Mouse (Mus musculus) forebrain, embryonic 10.5 days (tissue): ENCODE data around the gene Xrcc4. TPM values are rescaled to one million over a fixed set of nuclear protein-coding genes. Genes with fewer than 3 reads are reported as not detected.
A peak's percentile ranks its signal among the peaks of the same experiment; 100 is the strongest.
"Not testable (repeated sequence)": the region's sequence is repeated elsewhere in the genome, so short reads cannot be mapped to it uniquely, and the experiment has no call there.

Source experiments
- DNase-seq: peaks from one replicate; pipeline ENCODE4 v3.0.0-alpha.2; 2017; ENCODE audit warnings: low spot score; ENCODE audit errors: extremely low spot score
- H3K27ac ChIP-seq: fragments of 300-500 bp; sonication (generic); 2 replicates; pipeline ENCODE4 v1.5.1; 2016; ENCODE audit warnings: mild to moderate bottlenecking
- H3K27me3 ChIP-seq: fragments of 300-500 bp; sonication (generic); 2 replicates; pipeline ENCODE4 v1.6.1; 2016; ENCODE audit warnings: mild to moderate bottlenecking; ENCODE audit not compliant: poor library complexity, severe bottlenecking
- H3K36me3 ChIP-seq: fragments of 300-500 bp; sonication (generic); replicated peaks from 2 replicates; pipeline ENCODE4 v1.6.1; 2016; ENCODE audit warnings: mild to moderate bottlenecking, moderate library complexity
- H3K4me1 ChIP-seq: fragments of 300-500 bp; sonication (generic); 2 replicates; pipeline ENCODE4 v1.6.1; 2016
- H3K4me3 ChIP-seq: fragments of 300-500 bp; sonication (generic); 2 replicates; pipeline ENCODE4 v1.5.1; 2016; ENCODE audit warnings: mild to moderate bottlenecking, moderate library complexity
- H3K9me3 ChIP-seq: fragments of 300-500 bp; sonication (generic); 2 replicates; pipeline ENCODE4 v1.6.1; 2016; ENCODE audit warnings: mild to moderate bottlenecking, moderate library complexity
- WGBS: fragments of 180-500 bp; shearing (Covaris S2); methylation state at CpG from one replicate; pipeline ENCODE4 v1.1.7; 2016; 5-methylcytosine and 5-hydroxymethylcytosine counted together
- polyA plus RNA-seq: library from polyadenylated mRNA; unstranded; fragments of >200 nt; fragmentation: Nextera tagmentation; extraction: Ambion mirVana; gene quantifications from 2 replicates; pipeline ENCODE4 v1.2.1, GENCODE M21; 2016

Gene Xrcc4
- polyA plus RNA-seq, 1 experiment from 2014 or later: 9.5 TPM

- Histone ChIP-seq H3K4me3 (no peak overlapping the region), H3K27me3 (no peaks in the 10 kb centered on the region), H3K9me3 (no peaks in the 10 kb centered on the region), H3K27ac (peak overlapping the region; percentile 58; the same call in 1 of the 2 replicates), H3K36me3 (no peaks in the 10 kb centered on the region), H3K4me1 (peaks cover 25% of the 10 kb centered on the region)
- WGBS: 61% methylated on average over 7 of the region's 7 CpGs
- peak; percentile 56 for DNase-seq
These were observed 310.0 kb downstream of the Xrcc4 start for GRCm38 (mm10) chr13:89779208-89779911.

GRCm38 (mm10) chr13:89777764-89778163 lies 311.6 kb downstream of the Xrcc4 start:
- Histone ChIP-seq H3K4me1 (peaks cover 25% of the 10 kb centered on the region), H3K27me3 (no peaks in the 10 kb centered on the region), H3K9me3 (no peaks in the 10 kb centered on the region), H3K4me3 (no peak overlapping the region), H3K27ac (no peak overlapping the region), H3K36me3 (no peaks in the 10 kb centered on the region)
- DNase-seq: no peak
- 50% methylated on average over 1 of the region's 1 CpGs for WGBS

- no peaks in the 10 kb centered on the region for H3K9me3 ChIP-seq
- no peaks in the 10 kb centered on the region for H3K36me3 ChIP-seq
- H3K4me1 ChIP-seq: peaks cover 25% of the 10 kb centered on the region
- H3K27ac ChIP-seq: no peak overlapping the region
- no peaks in the 10 kb centered on the region for H3K27me3 ChIP-seq
- 82% methylated on average over 1 of the region's 1 CpGs for WGBS
- H3K4me3 ChIP-seq: no peak overlapping the region
- no peak for DNase-seq
These were observed 312.3 kb downstream of the Xrcc4 start for GRCm38 (mm10) chr13:89777146-89777545.

- H3K27me3 ChIP-seq: no peaks in the 10 kb centered on the region
- no peak overlapping the region for H3K4me3 ChIP-seq
- H3K36me3 ChIP-seq: no peaks in the 10 kb centered on the region
- H3K27ac ChIP-seq: no peak overlapping the region
- 0 out of 2 replicates have a peak, but pooled peaks cover 2% of the 10 kb centered on the region for H3K9me3 ChIP-seq
- no peak for DNase-seq
- 88% methylated on average over 1 of the region's 1 CpGs for WGBS
- no peaks in the 10 kb centered on the region for H3K4me1 ChIP-seq
These were observed 322.9 kb downstream of the Xrcc4 start for GRCm38 (mm10) chr13:89766551-89766950.

GRCm38 (mm10) chr13:89765966-89766365 lies 323.4 kb downstream of the Xrcc4 start:
- Histone ChIP-seq H3K4me1 (no peaks in the 10 kb centered on the region), H3K36me3 (no peaks in the 10 kb centered on the region), H3K4me3 (no peak overlapping the region), H3K27ac (no peak overlapping the region), H3K9me3 (0 out of 2 replicates have a peak, but pooled peaks cover 2% of the 10 kb centered on the region), H3K27me3 (no peaks in the 10 kb centered on the region)
- DNase-seq: no peak
- WGBS: 99% methylated on average over 3 of the region's 3 CpGs

GRCm38 (mm10) chr13:89762339-89762738 lies 327.1 kb downstream of the Xrcc4 start:
- Histone ChIP-seq H3K27me3 (no peaks in the 10 kb centered on the region), H3K27ac (no peak overlapping the region), H3K9me3 (no peaks in the 10 kb centered on the region), H3K4me3 (no peak overlapping the region), H3K36me3 (no peaks in the 10 kb centered on the region), H3K4me1 (no peaks in the 10 kb centered on the region)
- DNase-seq: no peak
- 79% methylated on average over 3 of the region's 3 CpGs for WGBS

GRCm38 (mm10) chr13:89756347-89756746 lies 333.1 kb downstream of the Xrcc4 start:
- no peak for DNase-seq
- H3K4me3 ChIP-seq: no peak overlapping the region
- no peaks in the 10 kb centered on the region for H3K36me3 ChIP-seq
- no peaks in the 10 kb centered on the region for H3K9me3 ChIP-seq
- no peak overlapping the region for H3K27ac ChIP-seq
- H3K4me1 ChIP-seq: no peaks in the 10 kb centered on the region
- H3K27me3 ChIP-seq: no peaks in the 10 kb centered on the region

GRCm38 (mm10) chr13:89750562-89750961 lies 338.8 kb downstream of the Xrcc4 start:
- WGBS: 23% methylated on average over 3 of the region's 3 CpGs
- peaks cover 20% of the 10 kb centered on the region for H3K4me1 ChIP-seq
- not testable (repeated sequence) for H3K4me3 ChIP-seq, H3K27me3 ChIP-seq, DNase-seq, H3K27ac ChIP-seq, H3K9me3 ChIP-seq, H3K36me3 ChIP-seq

GRCm38 (mm10) chr13:89743201-89743600 lies 346.2 kb downstream of the Xrcc4 start:
- DNase-seq: no peak
- Histone ChIP-seq H3K4me3 (peak overlapping the region; percentile 74), H3K9me3 (no peaks in the 10 kb centered on the region), H3K27me3 (peaks cover 10% of the 10 kb centered on the region; the same call in 1 of the 2 replicates), H3K27ac (peak overlapping the region; percentile 95), H3K4me1 (peaks cover 59% of the 10 kb centered on the region), H3K36me3 (no peaks in the 10 kb centered on the region)
- WGBS: 4% methylated on average over 8 of the region's 8 CpGs

GRCm38 (mm10) chr13:89742686-89743200 lies 346.7 kb downstream of the Xrcc4 start:
- peaks cover 62% of the 10 kb centered on the region for H3K4me1 ChIP-seq
- no peaks in the 10 kb centered on the region for H3K9me3 ChIP-seq
- WGBS: under 1% methylated on average over 15 of the region's 15 CpGs
- no peak for DNase-seq
- H3K36me3 ChIP-seq: no peaks in the 10 kb centered on the region
- H3K4me3 ChIP-seq: peak overlapping the region; percentile 74
- H3K27me3 ChIP-seq: peaks cover 10% of the 10 kb centered on the region; the same call in 1 of the 2 replicates
- H3K27ac ChIP-seq: peak overlapping the region; percentile 95

GRCm38 (mm10) chr13:89741766-89742685 lies 347.4 kb downstream of the Xrcc4 start, which contains the start of gene Vcan:
Gene Vcan, minus strand, starts transcription at chr13:89742509.
- DNase-seq: peak; percentile 79
- no peaks in the 10 kb centered on the region for H3K9me3 ChIP-seq
- under 1% methylated on average over 39 of the region's 40 CpGs for WGBS
- no peaks in the 10 kb centered on the region for H3K36me3 ChIP-seq
- peaks cover 10% of the 10 kb centered on the region; the same call in 1 of the 2 replicates for H3K27me3 ChIP-seq
- H3K4me3 ChIP-seq: peak within 1 kb of the TSS; percentile 74
- peaks cover 66% of the 10 kb centered on the region for H3K4me1 ChIP-seq
- peak within 1 kb of the TSS; percentile 95 for H3K27ac ChIP-seq

GRCm38 (mm10) chr13:89741116-89741551 lies 348.3 kb downstream of the Xrcc4 start:
- peak overlapping the region; percentile 95 for H3K27ac ChIP-seq
- peaks cover 61% of the 10 kb centered on the region for H3K4me1 ChIP-seq
- peak overlapping the region; percentile 74 for H3K4me3 ChIP-seq
- H3K27me3 ChIP-seq: peaks cover 10% of the 10 kb centered on the region; the same call in 1 of the 2 replicates
- H3K36me3 ChIP-seq: no peaks in the 10 kb centered on the region
- peak; percentile 81 for DNase-seq
- no peaks in the 10 kb centered on the region for H3K9me3 ChIP-seq
- under 1% methylated on average over 14 of the region's 14 CpGs for WGBS
